Mouse (Mus musculus) CH12F3 (cell line): ENCODE measurements around the gene Aym1.

Source experiments
- in situ Hi-C: fragments of 300-500 bp; cut with MboI; formaldehyde crosslinking; loops from 2 replicates; pipeline ENCODE4 v1.14.3; 2020; ENCODE audit warnings: low sequenced_read_pairs

Aym1 gene

DNA sequence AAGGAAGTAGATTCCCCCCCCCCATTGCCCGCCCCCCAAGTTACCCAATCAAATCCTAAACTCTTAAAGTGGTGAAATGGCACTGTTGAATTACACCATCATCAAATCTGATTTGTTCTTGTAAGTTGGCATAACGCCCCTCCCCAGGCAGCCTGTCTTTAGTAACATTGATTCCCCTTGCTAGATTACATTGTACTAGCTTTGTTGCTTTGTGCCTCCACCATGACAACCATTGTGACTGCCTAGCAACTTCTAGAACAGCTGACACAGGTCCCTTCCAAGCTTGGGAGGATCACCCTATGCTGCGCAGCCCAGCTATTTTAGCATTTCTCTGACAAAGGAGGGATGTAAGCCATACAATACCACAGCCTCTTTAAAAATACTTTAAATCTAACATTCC is 5.3 kb upstream of the Aym1 start:
- in situ Hi-C loops: loop anchor here (25.0 kb wide), 1 partner anchor 461 kb away; the partner anchor contains the start of gene Tmem119

DNA sequence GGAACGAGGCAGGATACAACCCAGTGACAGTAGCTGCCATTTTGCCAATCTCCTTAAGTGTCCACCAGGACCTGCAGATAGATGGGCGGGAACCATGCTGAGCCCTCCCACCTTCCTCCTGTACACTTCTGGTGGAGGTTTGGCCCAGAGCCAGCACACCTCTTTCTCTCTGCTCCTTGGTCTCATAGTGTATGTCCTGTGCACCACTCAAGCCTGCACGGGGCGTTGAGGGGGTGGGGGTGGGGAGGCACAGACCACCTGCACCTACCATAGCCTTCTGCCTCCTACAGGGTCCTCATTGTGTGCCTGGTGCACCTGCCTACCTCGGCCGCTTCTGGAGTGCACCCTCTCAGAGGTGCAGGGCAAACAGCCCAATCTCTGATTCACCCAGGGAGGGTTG is 4.5 kb upstream of the Aym1 start:
- in situ Hi-C loops: loop anchor here (25.0 kb wide), 1 partner anchor 460 kb away; the partner anchor contains the start of gene Tmem119

DNA sequence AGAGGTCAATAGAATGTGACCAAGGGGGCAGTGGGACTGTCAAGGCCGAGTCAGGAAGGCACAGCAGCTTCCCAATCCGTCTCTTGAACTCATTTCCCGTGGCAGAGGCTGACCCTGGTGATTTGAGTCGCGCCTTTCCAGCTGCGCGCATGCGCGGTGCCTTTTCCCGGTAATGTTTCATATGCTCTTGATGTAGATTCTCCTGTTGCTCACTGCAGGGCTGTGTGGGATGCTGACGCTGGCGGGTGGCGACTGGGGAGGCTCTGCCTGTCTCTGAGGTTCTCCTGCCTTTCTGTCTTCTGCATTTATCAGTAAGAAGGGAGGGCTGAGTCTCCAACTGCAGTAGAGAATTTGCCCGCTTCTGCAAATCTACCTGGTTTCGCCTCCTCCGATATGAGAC is 2.8 kb upstream of the Aym1 start:
- in situ Hi-C loops: loop anchor here (25.0 kb wide), 1 partner anchor 458 kb away; the partner anchor contains the start of gene Tmem119

DNA sequence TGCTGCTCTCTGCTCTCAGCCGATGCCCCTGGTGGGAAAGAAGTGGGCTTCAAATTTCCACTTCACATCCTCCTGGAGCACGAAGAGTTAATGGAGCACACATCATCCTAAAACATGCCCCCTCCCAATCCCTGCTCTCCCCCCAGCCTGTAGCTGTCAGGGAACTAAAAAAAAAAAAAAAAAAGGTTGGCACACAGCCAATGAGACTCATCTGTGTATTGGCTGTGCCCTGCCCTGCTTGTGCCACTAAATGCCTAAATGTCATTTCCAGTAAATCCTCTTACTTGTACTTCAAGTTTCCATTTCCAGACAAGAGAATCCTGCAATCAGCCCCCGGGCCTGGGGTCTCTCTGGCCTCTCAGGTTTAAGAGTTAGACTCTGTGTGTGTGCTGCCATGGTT is 562 bp downstream of the Aym1 start:
- in situ Hi-C loops: loop anchor here (25.0 kb wide), 1 partner anchor 455 kb away; the partner anchor contains the start of gene Tmem119

DNA sequence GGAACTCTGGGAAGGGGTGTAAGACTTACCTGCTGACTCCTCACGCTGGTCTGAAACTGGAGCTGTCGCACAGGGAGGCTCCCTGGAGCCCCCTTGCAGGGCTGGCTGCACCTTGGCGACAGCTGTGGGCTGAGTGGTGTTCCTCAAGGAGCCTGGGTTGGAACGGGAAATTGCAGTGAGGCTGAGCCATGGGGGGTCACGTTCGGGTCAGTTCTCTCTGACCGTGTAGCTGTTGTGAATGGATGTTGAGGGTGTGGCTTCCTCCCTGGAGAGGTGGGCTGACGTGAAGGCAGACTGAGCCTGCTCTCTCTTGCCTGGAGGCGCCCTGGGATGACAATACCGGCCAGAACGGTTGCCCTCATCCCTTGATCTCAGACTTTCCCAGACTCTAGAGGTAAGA is 1.7 kb downstream of the Aym1 start:
- in situ Hi-C loops: loop anchor here (25.0 kb wide), 1 partner anchor 453 kb away; the partner anchor contains the start of gene Tmem119

DNA sequence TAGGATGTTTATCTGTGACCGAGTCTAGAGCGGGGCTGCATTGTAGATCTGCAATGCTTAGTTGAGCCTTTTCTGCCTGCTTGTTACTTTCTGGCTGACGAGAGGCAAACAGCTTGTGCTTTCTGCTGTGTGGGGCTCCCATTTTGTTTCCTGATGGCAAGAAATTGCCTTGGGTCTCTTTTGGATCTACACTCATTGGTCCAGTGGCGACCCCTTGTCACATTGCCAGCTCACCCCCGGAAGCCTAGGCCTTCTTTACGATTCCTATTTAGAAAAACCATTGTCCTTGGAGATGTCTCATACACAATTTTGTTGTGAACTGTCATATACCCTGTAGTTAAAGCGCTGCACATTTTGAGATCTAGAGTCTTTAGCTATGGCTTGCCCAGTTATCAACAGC is 4.2 kb downstream of the Aym1 start:
- in situ Hi-C loops: loop anchor here (25.0 kb wide), 1 partner anchor 451 kb away; the partner anchor contains the start of gene Tmem119

DNA sequence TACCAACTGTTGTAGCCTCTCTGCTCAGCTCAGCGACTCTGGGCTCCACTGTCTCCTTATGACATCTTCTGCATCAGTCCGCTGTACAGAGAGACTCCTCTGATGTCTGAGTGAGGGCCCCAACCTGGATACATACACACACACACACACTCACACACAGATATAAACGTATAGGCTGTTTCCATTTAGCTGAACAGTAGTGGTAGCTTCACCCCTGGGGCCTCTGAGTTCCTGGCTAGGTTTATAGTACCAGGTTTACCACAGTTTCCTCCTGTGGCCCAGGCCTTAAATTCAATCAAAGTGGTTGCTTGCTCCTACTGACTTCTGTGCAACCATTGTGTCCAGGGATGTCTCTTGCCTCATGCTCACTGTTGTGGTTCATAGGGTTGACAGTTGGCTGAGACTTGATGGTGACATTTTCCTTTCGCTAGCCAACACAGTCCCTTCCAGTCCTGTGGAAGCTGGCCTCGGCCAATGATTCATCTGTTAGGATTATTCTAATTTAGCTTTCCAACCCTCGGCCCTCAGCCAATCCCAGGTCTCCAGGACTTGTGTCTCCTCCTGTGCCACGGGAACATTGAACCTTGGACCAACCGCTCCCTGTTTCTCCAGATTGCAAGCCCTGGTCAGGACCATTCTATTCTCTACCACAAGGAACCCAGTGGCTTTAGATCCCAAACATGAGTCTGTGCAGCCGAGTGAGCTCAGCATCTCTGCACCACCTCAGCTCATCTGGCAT is 5.3 kb downstream of the Aym1 start:
- in situ Hi-C loops: loop anchor here (25.0 kb wide), 1 partner anchor 450 kb away; the partner anchor contains the start of gene Tmem119

DNA sequence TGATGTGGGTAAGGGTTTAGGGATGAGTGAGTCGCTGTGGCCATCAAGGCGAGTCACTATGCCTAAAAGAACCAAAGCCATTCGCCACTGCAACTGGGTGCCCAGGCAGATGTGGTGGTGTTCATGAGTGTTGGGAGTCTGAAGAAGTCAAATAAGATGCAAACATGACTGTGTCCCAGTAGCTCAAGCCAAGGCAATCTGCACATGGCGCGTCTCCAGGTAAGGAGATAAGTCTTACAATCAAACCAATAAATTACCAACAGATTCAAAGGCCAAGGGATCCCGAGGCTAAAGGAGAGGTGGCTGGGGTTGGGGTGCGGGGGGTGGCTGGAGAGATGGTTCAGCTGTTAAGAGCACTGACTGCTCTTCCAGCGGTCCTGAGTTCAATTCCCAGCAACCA is 6.1 kb downstream of the Aym1 start:
- in situ Hi-C loops: loop anchor here (25.0 kb wide), 1 partner anchor 449 kb away; the partner anchor contains the start of gene Tmem119

DNA sequence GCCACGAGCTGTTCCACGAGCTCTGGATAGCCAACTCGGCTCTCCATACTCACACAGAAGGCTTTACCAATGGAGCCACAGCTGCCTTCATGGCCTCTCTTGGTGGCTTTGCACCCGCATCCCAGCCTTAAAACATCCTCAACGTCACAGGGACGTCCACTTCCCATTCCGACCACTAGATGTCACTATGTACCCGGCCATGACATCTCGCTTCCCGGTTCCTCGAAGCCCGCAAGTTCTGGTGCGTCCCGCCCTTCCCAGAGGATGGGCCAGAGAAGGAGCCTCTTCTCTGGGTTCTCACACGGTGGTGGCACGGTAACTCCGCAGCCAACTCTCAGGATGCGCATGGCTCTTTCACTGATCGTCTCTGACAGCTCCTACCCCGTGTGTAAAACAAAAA is 8.8 kb downstream of the Aym1 start:
- in situ Hi-C loops: loop anchor here (5.0 to 25.0 kb wide), 2 partner anchors 361 to 446 kb away; partner anchors contain the start of gene Tmem119

DNA sequence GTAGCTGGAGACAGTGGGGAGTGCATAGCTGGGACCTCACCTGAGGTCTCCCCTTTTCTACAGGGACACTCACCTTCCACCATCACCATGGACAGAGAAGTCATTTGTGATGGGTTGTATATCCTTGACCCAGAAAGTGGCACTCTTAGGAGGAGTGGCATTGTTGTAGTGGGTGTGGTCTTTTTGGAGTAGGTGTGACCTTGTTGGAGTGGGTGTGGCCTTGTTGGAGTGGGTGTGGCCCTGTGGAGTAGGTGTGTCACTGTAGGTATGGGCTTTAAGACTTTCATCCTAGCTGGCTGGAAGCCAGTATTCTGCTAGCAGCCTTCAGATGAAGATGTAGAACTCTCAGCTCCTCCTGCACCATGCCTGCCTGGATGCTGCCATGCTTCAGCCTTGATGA is 10.6 kb downstream of the Aym1 start:
- in situ Hi-C loops: loop anchor here (5.0 to 25.0 kb wide), 2 partner anchors 360 to 445 kb away; partner anchors contain the start of gene Tmem119

DNA sequence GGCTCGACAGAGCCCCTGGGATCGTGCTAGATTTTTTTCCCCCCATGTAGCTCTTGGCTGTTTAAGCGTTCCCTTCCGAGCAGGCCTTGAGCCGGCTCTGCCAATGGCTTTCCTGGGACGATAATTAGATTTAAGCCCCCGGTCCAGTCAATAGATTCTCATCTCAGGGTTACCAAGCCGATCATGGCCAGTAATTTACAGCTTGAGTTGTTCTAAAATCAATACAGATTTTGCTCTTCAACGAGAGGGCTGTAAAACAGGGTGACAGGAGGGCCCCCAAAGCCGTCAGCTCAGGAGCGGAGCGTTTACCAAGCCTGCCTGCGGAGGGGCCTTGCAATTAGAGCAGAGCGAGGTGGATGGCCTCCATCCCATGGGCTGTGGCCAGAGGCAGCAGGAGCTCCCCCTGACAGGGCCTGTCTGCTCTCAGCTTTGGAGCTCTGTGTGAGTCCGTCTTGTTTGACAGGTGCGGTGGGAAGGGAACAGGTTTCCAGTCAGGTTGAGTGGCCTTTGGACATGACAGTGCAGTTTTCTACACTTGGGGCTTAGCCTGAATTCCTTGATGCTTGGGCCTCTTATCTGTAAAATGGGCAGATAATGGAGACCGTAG is 12.3 kb downstream of the Aym1 start:
- in situ Hi-C loops: loop anchor here (5.0 to 25.0 kb wide), 2 partner anchors 358 to 443 kb away; partner anchors contain the start of gene Tmem119

DNA sequence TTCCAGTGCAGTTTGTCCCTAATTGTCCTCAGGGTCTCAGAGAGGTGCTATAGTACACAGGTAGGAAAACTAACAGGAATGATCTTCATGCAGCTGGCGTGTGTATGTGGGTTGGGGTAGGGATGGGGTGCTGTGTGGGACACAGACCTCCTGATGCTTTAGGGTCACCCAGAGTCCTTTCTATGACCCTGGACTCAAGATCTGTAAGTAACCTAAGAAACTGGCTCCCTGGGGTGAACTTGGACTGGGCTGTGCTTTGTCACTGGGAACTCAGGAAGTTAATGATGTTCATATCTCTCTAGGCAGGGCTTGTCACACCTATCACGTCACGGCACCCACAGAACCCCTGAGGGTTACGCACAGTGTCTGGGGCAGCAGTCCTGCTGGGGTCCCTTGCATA is 15.4 kb downstream of the Aym1 start:
- in situ Hi-C loops: loop anchor here (25.0 kb wide), 1 partner anchor 440 kb away; the partner anchor contains the start of gene Tmem119

DNA sequence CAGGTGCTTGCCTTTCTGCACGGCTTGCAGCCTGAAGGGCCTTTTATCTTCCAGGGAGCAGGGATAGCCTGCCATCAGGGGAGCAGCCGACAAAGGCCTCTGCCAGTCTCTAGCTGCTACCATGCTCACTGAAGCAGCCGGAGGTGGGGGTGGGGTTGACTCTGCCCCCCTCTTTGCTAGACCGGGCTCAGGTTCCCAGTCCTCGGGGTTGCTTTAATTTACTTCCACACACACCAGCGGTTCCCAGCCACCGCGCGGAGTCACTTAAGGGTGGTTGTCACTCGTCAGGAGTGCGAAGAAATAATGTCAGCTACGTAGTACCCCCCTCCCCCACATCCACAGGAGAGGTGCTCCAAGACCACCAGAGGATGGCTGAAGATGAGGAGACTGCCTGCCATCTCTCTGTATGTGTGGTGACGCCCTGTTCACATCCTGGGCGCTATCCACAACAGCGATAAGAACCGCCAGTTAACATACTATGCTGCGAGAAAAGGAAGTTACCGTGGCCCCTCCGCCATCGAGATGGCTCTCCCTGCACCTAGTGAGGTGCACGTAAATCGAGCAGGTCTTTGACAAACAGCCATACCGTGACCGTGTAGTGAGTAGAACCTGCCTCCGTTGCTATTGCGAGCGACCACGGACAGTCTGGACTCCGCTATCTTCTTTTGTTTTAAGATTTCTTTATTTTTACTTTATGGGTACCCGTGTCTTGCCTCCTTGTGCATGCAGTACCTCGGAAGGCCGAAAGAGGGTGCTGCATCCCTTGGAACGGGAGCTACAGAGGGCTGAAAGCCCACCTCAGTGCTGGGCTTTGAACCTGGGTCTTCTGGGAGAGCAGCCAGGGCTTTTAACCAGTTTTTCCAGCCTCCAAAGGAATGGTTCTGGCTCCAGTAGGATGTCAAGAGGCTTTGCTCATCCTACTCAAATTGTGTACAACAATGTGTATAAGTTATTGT is 16.2 kb downstream of the Aym1 start:
- in situ Hi-C loops: loop anchor here (25.0 kb wide), 1 partner anchor 439 kb away; the partner anchor contains the start of gene Tmem119

DNA sequence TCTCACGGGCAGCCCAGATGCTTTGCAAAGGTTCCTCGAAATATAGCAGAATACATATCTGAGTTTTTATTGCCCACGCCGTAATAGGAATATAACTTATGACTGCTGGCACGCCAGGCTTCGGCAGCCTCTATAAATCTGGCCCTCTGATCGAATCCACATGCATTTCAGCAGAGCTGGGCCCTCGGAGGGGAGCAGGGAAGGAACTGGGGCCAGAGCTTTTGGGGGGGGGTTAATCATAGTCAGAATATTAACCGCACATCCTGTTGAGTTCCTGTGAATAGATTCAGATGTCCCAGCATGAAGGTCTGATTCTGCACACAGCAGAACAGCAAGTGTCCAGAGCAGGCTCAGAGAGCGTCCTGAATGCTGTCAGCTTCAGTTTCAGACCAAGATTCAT is 17.2 kb downstream of the Aym1 start:
- in situ Hi-C loops: loop anchor here (25.0 kb wide), 1 partner anchor 438 kb away; the partner anchor contains the start of gene Tmem119

DNA sequence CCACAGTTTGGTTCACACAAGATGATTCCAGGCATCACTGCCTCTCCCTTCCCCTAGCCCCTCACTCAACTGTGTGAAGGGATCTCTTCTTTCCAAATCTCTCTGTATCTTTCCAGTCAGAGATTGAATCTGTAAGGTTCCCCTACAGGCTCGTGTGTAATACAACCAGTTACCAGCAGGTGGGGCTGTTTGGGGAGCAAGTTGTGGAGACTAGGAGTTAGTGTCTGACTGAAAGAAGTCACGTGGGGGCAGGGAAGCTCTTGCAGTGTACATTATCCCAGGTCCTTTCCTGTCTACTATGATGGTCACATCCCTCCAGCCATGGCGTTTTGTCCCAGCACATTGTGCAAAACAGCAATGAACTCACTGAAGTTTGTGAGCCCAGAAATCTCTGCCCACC is 18.7 kb downstream of the Aym1 start:
- in situ Hi-C loops: loop anchor here (5.0 kb wide), 1 partner anchor 97 kb away; no protein-coding TSS in a partner anchor

DNA sequence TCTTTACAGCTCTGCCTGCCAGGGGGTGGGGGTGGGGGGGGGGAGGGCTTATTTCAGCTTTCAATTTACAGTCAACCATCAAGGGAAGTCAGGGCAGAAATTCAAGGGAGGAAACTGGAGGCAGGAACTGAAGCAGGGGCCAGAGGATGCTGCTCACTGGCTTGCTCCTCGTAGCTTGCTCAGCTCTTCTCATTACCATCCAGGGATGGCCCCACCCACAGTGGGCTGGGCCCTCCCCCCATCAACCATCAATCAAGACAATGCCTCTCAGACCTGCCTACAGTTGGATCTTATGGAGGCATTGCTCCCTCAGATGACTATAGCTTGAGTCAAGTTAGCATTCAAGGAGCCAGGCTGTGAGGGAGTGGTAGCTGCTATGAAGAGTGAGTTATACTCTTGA is 19.2 kb downstream of the Aym1 start:
- in situ Hi-C loops: loop anchor here (5.0 kb wide), 1 partner anchor 96 kb away; no protein-coding TSS in a partner anchor

DNA sequence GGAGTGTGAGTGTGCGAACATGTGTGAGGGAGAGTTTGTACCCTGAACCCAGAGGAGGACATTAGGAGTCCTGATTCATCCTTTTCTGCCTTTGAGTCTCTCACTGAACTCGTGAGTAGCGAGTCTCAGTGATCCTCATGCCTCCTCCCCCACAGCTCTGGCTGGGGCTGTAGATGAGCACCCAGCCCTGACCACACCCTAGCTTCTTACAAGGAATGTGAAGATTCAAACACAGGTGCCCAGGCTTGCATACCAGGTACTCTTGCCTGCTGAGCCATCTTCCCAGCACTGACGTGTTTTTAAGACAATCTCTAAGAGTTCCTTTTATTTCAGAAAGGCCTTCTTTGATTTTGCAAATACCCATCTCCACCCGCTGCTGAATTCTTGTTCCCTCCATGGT is 22.3 kb downstream of the Aym1 start:
- in situ Hi-C loops: loop anchor here (5.0 kb wide), 1 partner anchor 93 kb away; no protein-coding TSS in a partner anchor

DNA sequence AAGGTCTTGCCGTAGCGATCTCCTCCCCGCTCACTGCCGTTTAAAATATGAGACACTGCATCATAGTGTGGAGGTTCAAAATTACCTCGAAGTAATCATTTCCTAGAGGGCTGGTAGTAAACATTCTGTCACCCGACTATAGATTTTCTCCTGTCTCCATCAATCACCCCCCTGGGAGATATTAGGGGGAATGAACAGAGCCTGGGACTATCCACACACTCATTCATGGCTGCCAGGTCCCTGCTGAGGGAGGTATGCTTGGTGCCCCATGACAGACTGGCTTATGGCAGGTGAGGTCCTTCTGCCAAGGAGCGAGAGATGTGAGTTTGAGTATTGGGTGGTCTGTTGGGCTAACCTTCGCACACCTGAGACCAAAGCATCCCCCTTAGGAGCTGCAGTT is 23.5 kb downstream of the Aym1 start:
- in situ Hi-C loops: no loop called here

DNA sequence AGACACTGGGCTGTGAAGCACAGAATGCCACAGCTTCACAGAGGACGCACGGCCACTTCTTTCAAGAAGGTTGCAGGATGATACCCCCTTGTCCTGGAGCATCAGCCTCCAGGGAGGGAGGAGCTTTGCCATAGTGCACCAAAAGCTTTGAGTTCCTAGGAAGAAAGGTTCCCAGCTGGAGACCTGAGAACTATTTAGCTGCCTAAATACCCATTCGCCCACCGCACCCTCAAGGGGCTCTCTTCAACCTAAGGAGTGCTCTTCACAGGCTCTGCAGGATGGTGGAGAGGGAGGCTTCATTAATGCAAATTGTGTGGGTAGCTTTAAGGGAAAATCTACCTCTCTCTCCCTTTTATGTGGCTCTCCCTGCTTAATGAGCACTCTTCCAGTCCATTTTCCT is 25.5 kb downstream of the Aym1 start:
- in situ Hi-C loops: no loop called here

DNA sequence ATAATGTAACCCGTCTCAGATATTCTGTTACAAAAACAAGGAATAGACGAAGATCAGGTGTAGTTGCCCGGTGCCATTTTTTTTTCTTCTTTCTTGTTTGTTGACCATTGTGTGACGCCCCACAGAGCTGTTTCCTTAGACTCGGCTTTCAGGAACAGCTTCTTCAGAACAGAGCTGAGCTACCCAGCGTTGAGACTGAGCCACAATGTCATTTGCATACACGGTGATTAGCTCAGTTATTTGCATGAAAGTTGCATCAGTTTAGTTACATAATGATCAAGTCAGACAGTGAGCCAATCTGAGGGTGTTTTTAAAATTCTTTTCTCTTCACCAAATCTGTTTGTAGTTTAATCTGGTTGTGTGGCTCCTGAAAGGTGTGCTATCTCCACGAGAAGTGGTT is 36.7 kb downstream of the Aym1 start:
- in situ Hi-C loops: no loop called here
